Mouse (Mus musculus) mouse trophoblast stem cell (cell line): ENCODE measurements at regions not wholly inside any gene's neighbourhood (a gene's known extent, or its start where the extent isn't known, plus 50 kb on each side); places are given as distances from the start of the nearest gene placed in this dataset.

Source experiments
- in situ Hi-C, 2 experiments: fragments of 300-500 bp; cut with MseI, MboI; formaldehyde crosslinking; loops; 2 replicates in 1 of 2; 3 replicates in 1 of 2; pipeline ENCODE4 v1.15.1; 2025

- in situ Hi-C loops: no loop called here
Observed at GRCm38 (mm10) chr7:70219310-70219709, 147.2 kb downstream of the Nr2f2 start.

- in situ Hi-C loops: no loop called here
Observed at GRCm38 (mm10) chr7:70217137-70217536, 149.4 kb downstream of the Nr2f2 start.

- in situ Hi-C loops: no loop called here
Observed at GRCm38 (mm10) chr7:70213970-70214520, 152.5 kb downstream of the Nr2f2 start.

- in situ Hi-C loops: no loop called here
Observed at GRCm38 (mm10) chr7:70205900-70206299, 160.6 kb downstream of the Nr2f2 start.

GRCm38 (mm10) chr7:70200188-70200587 lies 166.3 kb downstream of the Nr2f2 start:
- in situ Hi-C loops: no loop called here

GRCm38 (mm10) chr7:70178956-70179355 lies 187.6 kb downstream of the Nr2f2 start:
- in situ Hi-C loops: no loop called here

- in situ Hi-C loops: no loop called here
Observed at GRCm38 (mm10) chr7:70178006-70178405, 188.5 kb downstream of the Nr2f2 start.

GRCm38 (mm10) chr7:70176686-70177259 lies 189.8 kb downstream of the Nr2f2 start:
- in situ Hi-C loops: no loop called here

- in situ Hi-C loops: no loop called here
Observed at GRCm38 (mm10) chr7:70176086-70176485, 190.4 kb downstream of the Nr2f2 start.

- in situ Hi-C loops: no loop called here
Observed at GRCm38 (mm10) chr7:70172431-70172830, 194.1 kb downstream of the Nr2f2 start.

- in situ Hi-C loops: no loop called here
Observed at GRCm38 (mm10) chr7:70171456-70171855, 195.1 kb downstream of the Nr2f2 start.

GRCm38 (mm10) chr7:70168080-70168479 lies 198.5 kb downstream of the Nr2f2 start:
- in situ Hi-C loops: no loop called here

- in situ Hi-C loops: no loop called here
Observed at GRCm38 (mm10) chr7:70166081-70166480, 200.5 kb downstream of the Nr2f2 start.

GRCm38 (mm10) chr7:70165501-70165900 lies 201.0 kb downstream of the Nr2f2 start:
- in situ Hi-C loops: no loop called here

- in situ Hi-C loops: no loop called here
Observed at GRCm38 (mm10) chr7:70164691-70165193, 201.8 kb downstream of the Nr2f2 start.

- in situ Hi-C loops: no loop called here
Observed at GRCm38 (mm10) chr7:70158531-70158930, 208.0 kb downstream of the Nr2f2 start.

GRCm38 (mm10) chr7:70144726-70145271 lies 221.7 kb downstream of the Nr2f2 start:
- in situ Hi-C loops: no loop called here

GRCm38 (mm10) chr7:70136837-70137236 lies 229.7 kb downstream of the Nr2f2 start:
- in situ Hi-C loops: no loop called here

GRCm38 (mm10) chr7:70135416-70135815 lies 231.1 kb downstream of the Nr2f2 start:
- in situ Hi-C loops: no loop called here

- in situ Hi-C loops: no loop called here
Observed at GRCm38 (mm10) chr7:70129963-70130362, 236.6 kb downstream of the Nr2f2 start.

- in situ Hi-C loops: no loop called here
Observed at GRCm38 (mm10) chr7:70122818-70123217, 243.7 kb downstream of the Nr2f2 start.

GRCm38 (mm10) chr7:70119517-70119916 lies 247.0 kb downstream of the Nr2f2 start:
- in situ Hi-C loops: no loop called here

- in situ Hi-C loops: no loop called here
Observed at GRCm38 (mm10) chr7:70118971-70119370, 247.6 kb downstream of the Nr2f2 start.
